Mouse (Mus musculus) MN1 (cell line): ENCODE measurements around the gene Atg10.

ENCODE experiments used
- DNase-seq: peaks from one replicate; pipeline ENCODE4 v3.0.0-alpha.2; 2016; ENCODE audit warnings: low spot score

The Atg10 gene

GRCm38 (mm10) chr13:91118156-91118555 is 105.6 kb downstream of the Atg10 start:
- DNase-seq, result no peak

DNA sequence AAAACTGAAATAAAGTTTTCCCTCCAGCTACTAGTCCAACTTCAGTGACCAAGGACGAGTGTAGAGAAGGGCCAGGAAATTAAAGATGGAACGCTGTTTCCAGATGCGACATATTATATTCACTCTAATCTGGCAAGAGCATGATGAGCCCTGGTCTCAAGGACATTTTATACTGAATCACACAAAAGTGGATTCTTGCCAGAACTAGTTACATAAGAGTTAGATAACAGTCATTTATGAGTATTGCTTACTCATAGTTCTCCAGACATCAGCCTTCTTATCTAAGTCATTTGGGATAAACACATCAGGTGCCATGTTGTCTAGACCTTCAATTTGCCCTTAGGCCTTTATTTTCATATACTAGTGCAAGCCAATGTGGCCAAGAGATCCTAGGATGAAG is 108.9 kb downstream of the Atg10 start:
- DNase-seq, result no peak

GRCm38 (mm10) chr13:91107308-91107946 is 116.3 kb downstream of the Atg10 start:
- no peak for DNase-seq

GRCm38 (mm10) chr13:91102238-91102637 is 121.5 kb downstream of the Atg10 start:
- DNase-seq, result no peak

- no peak for DNase-seq
Measured at GRCm38 (mm10) chr13:91100417-91100816, 123.4 kb downstream of the Atg10 start.

GRCm38 (mm10) chr13:91094851-91095250 is 128.9 kb downstream of the Atg10 start:
- DNase-seq, result no peak

GRCm38 (mm10) chr13:91094196-91094595 is 129.6 kb downstream of the Atg10 start:
- DNase-seq, result no peak

- no peak for DNase-seq
Measured at GRCm38 (mm10) chr13:91093610-91094009, 130.2 kb downstream of the Atg10 start.

DNA sequence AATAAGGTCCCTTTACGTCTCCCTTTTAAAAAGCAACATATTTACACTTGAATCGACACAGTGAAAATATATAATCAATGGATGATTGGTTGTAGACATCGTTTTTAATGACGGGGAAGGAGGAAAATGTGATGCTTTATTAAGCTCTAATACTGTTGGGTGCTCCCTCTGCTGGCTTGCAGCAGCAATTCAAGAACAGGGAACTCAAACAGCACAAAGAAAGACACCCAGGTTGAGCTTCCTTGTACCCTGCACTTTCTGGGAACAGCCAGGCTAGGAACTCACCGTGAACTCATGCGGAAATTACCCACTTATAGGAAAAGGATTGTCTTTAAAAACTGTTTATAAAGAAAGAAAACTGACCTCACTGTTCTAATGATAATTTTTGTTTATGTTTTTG is 130.6 kb downstream of the Atg10 start:
- DNase-seq, result peak; percentile 31

DNA sequence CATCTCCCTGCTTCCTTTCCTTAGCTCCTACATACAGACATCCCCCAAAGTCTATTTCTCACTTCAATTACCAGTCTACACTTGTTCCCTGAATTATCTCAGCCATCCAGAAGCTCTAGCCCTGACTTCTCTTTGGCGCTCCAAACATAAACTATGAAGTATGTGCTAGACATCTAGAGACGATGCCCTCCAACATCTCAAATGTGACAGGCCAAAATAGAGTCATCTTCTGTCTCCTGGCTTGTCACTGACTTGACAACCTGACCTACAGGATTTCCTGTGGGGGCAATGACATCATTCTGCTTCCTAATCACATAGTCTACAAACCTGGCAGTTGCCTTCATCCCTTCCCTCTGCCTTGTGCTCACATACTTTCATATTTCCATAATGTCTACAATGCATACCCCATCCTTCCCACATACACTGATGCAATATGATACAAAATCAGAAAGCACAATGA is 132.0 kb downstream of the Atg10 start:
- DNase-seq, result no peak

DNA sequence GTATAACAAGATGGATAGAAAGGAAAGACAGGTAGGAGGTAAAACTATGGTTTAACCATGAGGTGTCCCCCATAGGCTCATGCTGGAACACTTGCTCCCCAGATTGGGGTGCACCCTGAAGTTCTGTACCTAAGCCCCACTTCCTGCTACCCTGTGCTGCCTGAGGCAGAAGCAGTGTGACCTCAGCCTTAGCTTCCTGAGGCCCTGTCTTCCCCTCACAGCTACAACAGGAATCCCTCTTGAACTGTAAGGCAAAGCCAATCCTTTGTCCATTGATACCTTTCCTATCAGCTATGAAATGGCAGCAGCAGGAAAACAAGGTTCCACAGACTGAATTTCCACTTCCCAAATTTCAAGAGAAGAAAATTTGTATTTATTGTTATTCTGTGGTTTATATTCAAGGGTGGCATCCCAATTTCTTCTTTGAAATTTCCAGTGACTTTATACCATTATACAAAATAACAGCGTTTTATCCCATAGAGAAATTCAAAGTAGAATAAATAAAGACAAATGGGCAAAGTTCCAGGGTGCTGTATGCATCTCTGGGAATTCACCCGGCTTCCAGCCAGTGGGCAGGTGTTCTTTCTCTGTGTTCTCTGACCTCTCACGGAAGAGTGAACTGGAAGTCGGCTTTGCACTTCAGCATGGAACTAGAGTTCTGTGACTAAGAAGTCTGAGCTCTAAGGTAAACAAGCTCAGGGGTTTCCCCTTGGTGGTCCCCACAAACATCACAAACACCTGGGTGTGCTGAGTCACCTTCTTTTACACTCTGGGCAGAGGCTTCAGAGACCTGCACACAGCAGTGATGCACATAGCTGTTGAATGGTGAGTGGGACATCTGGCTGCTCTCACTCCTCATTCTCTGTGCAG is 132.7 kb downstream of the Atg10 start:
- DNase-seq, result no peak

GRCm38 (mm10) chr13:91086361-91086900 is 137.3 kb downstream of the Atg10 start:
- no peak for DNase-seq

DNA sequence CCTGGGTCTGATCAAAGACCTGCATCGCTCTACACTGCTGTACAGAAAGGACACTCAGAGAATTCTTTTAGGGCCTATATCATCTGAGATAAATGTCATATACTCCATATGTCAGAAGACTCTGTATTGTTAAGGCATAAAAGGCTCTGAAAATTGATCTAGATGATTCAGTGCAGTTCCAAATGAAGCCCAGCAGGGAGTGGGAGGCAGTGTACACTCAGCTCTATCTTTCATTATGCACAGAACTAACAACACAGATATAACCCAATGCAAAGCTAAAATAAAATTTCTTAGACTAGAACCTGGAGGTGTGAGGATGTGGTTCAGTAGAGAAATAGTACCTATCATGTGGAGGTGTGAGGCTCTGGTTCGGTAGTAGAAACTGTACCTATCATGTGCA is 151.4 kb downstream of the Atg10 start:
- no peak for DNase-seq

DNA sequence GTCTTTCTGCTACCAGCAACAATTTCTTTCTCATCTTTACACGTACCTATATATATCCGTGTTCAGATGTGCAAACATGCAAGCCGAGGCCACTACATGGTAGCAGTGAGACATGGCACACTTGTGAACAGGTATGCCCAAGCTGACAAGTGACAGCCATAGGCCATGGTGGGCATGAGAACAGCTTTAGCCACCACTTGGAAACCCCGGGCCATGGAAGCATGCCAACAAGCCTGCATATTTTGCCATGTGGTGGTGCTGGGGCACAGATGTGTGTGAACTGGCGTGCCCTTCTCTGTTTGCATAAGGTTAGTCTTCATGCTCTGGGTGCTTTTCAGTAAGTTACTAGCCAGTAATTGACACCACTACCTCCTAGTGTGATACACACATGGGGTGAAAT is 162.9 kb downstream of the Atg10 start:
- no peak for DNase-seq

DNA sequence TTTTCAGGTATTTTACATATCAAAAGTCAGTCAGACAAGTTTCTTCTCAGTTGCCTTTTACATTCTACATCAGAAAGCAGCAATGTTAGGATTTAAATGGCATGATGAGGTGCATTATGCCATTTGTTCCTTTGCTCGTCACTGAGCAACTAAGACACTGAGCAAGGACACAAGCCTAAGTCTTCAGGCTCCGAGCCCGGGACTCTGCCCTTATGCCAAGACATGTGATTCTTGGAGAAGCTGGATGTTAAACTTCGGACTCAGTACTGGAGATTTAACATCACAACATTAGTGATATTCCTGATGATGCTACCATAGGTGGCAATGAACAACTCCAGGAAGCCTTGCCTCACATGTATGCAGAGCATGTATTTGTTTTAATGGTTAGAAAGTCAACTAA is 175.6 kb downstream of the Atg10 start:
- DNase-seq, result no peak

DNA sequence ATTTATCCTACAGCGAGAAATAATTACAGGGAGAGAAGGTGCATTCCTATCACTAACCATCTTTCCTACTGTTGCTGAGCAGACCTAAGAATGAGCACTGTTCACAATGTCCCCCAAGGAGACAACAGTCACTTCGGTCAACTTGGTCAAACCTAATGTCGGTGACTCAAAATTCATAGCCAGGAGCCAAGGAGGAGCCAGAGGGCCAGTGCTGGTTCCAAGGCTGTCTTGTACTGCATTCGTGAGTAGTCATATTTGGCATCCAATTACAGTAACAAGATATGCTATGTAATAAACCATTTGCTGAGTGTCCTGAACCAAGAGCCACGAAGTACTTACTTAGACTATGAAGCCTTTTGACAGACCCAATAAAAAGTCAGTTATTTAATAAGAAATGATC is 176.9 kb downstream of the Atg10 start:
- no peak for DNase-seq

DNA sequence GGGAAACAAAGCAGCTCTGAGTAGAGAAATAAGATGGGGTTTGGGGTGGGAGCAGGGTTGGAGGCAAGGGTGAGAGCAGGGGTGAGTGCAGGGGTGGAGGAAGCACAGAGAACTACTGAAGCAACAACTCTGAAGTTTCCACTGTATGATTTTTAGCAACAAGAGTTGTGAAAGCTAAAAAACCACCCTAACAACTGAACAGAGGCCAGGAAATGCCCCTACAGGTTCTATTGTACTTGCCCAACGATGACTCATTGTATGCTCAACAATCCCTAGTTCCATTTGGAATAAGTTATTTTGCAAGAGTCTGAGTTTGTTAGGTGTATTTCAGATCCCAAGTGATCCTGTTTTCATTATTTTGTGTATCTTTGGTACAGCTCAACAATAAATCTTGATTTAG is 182.5 kb downstream of the Atg10 start:
- DNase-seq, result no peak

DNA sequence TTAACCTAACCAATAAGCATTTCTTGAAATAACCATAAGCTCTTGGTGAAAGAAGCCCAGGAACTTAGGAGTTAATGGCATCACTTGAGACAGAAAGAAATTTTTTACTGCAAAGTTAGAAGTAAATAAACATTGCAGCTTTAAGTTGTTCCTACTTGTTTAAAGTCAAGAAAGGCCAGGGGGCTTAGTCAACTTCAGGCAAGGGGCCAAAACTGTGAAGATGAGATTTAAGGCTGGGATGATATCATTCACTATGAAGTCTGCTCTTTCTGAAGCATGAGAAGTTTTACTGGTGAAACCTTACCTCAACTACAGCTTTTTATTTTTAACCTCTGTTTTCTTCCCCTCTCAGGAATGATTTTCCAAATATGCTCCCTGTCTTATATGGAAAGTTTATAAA is 183.3 kb downstream of the Atg10 start:
- no peak for DNase-seq

- peak; percentile 78 for DNase-seq
Measured at GRCm38 (mm10) chr13:91039201-91039807, 184.5 kb downstream of the Atg10 start.

DNA sequence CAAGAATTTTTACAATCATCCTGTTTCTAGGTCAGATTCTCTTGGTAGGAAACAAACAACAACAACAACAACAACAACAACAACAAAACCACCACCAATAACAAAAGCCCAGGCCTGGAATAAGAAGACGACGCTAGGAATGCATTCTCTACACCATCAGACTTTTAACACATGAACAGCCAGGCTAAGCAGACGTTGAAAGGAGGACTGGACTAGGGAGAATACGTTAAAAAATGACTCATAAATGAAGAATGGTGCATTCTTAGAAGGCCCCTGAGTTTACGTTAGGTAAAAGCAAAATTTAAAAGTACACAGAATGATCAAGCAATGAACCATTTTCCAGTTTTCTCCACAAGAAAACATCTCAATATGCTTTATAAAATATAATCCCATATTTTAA is 185.1 kb downstream of the Atg10 start:
- DNase-seq, result no peak

GRCm38 (mm10) chr13:91038034-91038433 is 185.7 kb downstream of the Atg10 start:
- DNase-seq, result no peak

DNA sequence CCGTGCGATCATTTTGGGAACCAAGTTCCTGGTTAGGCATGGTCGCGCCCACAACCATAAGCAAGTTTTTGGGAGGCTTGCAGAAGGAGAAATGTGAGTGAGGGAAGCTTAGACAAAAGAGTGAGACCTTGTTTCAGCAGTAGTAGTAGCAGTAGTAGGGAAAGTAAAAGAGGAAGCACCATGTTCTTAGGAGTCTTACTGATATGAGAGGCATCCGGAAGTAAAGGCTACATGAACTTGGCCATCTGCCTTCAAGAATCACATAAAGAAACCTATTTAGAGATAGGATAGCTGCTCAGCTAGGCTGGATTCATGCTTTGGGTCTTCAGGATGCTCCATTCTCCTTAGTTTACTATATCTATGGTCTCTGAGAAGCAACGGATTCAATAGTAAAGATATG is 186.4 kb downstream of the Atg10 start:
- DNase-seq, result no peak

- no peak for DNase-seq
Measured at GRCm38 (mm10) chr13:91031836-91032235, 191.9 kb downstream of the Atg10 start.
